Mouse (Mus musculus): ENCODE data around the gene Magi1. TPM values are rescaled to one million over a fixed set of nuclear protein-coding genes. Genes with fewer than 3 reads are reported as not detected.
A peak's percentile ranks its signal among the peaks of the same experiment; 100 is the strongest.

Magi1 gene
- polyA plus RNA-seq, 1 experiment from 2014 or later, result 10.1 TPM

DNA sequence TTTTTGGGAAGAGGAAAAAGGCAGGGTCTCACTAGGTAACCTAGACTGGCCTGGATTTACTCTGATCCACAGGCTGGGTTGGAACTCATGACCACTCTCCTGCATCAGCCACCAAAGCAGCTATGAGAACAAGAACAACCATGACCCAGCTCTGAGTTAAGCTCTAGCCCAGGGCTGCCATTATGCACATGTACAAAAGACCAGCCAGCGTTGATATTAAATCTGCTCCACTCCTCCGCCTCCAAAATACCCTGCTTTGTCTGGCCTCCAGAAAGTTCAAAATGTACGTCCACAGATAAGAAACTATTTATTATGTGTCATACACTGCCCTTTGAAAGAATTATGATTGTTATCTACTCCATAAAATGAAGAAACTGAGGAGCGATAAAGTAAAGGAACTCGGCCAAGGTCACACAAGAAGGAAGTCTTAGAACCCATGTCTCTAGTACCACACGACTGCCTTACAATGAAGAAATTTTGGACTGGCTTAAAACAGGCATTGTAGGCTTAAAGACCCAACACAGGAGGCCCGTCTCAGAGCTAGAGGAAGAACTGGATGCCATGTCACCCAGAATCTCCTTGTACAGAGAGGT lies 223.0 kb downstream of the Magi1 start:
- Histone ChIP-seq H3K4me1 (replicated peaks) (peaks cover 19% of the 10 kb centered on the region; the same call in 1 of the 2 replicates), H3K27me3 (replicated peaks) (no peaks in the 10 kb centered on the region), H3K36me3 (no peaks in the 10 kb centered on the region), H3K4me2 (replicated peaks) (no peak overlapping the region), H3K9ac (no peak overlapping the region), H3K9me3 (no peaks in the 10 kb centered on the region), H3K27ac (peak overlapping the region; percentile 24), H3K4me3 (replicated peaks) (no peak overlapping the region)
- 62% methylated on average over 7 of the region's 7 CpGs for WGBS
- peak; percentile 75 for ATAC-seq

DNA sequence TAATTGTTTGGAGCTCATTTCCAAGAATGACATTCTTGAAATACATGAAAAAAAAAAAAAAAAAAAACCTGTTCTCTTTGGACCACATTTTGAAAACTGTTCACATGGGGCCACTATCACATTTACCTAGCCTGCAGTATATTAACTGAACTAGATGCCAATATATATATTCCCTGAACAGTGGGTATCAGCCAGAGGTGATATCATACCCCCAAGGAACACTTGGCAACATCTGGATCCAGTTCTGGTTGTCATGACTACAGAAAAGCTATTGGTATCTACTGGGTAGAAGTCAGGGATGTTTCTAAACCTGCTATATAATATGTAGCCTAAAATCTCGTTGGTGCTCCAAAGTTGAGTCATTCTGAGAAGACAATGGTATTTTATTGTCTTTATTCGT lies 224.6 kb downstream of the Magi1 start:
- H3K4me3 ChIP-seq (replicated peaks), result no peak overlapping the region
- no peak overlapping the region for H3K9ac ChIP-seq
- H3K27me3 ChIP-seq (replicated peaks), result no peaks in the 10 kb centered on the region
- 0 out of 2 replicates have a peak, but pooled peaks cover 11% of the 10 kb centered on the region for H3K4me1 ChIP-seq (replicated peaks)
- no peaks in the 10 kb centered on the region for H3K9me3 ChIP-seq
- H3K4me2 ChIP-seq (replicated peaks), result no peak overlapping the region
- no peaks in the 10 kb centered on the region for H3K36me3 ChIP-seq
- WGBS, result 84% methylated on average over 2 of the region's 2 CpGs
- no peak for ATAC-seq
- H3K27ac ChIP-seq, result no peak overlapping the region

DNA sequence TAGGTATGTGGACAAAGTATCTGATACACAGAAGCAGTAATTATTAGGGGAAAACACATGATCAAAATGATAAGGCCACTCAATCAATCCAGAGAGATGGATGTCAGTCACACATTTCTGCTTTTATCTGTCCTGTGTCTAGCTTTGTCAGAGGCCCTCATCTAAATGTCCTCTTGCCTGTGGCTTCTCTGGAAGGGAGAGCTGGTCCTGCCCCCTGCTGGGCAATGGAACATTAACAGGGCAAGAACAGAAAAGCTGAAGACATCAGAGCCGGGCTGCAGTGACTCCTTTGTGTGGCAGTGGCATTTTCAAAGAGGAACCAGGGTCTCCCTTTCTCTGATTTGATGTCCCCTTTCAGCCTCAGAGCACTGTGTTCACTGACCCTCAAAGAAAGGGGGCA lies 229.8 kb downstream of the Magi1 start:
- ATAC-seq, result no peak
- H3K27ac ChIP-seq, result no peak overlapping the region
- no peaks in the 10 kb centered on the region for H3K36me3 ChIP-seq
- no peak overlapping the region for H3K4me3 ChIP-seq (replicated peaks)
- H3K9ac ChIP-seq, result no peak overlapping the region
- H3K4me2 ChIP-seq (replicated peaks), result no peak overlapping the region
- H3K4me1 ChIP-seq (replicated peaks), result no peaks in the 10 kb centered on the region
- WGBS, result 37% methylated on average over 1 of the region's 1 CpGs
- no peaks in the 10 kb centered on the region for H3K9me3 ChIP-seq
- no peaks in the 10 kb centered on the region for H3K27me3 ChIP-seq (replicated peaks)

DNA sequence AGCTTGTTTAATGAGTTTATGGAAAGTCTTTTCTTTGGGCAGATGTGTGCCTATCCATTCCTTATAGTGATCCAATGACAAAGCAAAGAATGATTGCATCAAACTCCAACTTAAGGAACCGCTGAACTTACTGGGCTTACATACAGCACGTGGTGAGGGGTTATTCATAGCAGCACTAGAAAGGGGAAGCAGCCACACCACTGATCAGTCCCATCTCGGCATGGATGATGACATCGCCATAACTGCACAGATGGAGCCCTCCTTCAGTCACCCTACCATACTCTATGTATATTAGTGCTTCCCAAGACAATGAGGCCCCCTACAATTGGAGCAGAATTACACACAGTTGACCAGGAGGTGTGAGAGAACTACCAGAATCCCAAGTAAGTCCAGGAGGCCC lies 238.5 kb downstream of the Magi1 start:
- no peaks in the 10 kb centered on the region for H3K27me3 ChIP-seq (replicated peaks)
- H3K27ac ChIP-seq, result no peak overlapping the region
- 83% methylated on average over 4 of the region's 4 CpGs for WGBS
- no peaks in the 10 kb centered on the region for H3K36me3 ChIP-seq
- ATAC-seq, result no peak
- no peak overlapping the region for H3K4me2 ChIP-seq (replicated peaks)
- H3K4me1 ChIP-seq (replicated peaks), result no peaks in the 10 kb centered on the region
- H3K4me3 ChIP-seq (replicated peaks), result no peak overlapping the region
- no peaks in the 10 kb centered on the region for H3K9me3 ChIP-seq
- no peak overlapping the region for H3K9ac ChIP-seq

DNA sequence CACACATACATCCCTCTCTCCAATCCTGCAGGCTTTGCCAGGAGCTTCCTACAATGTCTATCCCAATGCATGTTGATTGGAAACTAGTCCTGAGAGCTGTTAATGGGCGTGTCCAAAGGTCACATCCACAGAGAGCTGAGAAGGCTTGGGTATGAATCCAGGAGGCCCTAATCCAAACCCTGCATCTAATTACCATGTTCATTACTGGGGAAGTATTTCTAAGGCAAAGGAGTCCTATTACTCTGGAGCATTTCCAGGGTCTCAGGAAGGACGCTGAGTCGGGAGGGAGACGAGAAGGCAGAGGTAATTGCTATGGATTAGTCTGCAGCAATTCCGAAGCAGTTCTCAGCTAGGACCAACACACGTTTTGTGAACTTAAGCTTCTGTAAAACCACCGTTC lies 240.3 kb downstream of the Magi1 start:
- Histone ChIP-seq H3K27me3 (replicated peaks) (no peaks in the 10 kb centered on the region), H3K4me3 (replicated peaks) (no peak overlapping the region), H3K27ac (no peak overlapping the region), H3K9ac (no peak overlapping the region), H3K4me1 (replicated peaks) (no peaks in the 10 kb centered on the region), H3K9me3 (no peaks in the 10 kb centered on the region), H3K36me3 (no peaks in the 10 kb centered on the region), H3K4me2 (replicated peaks) (no peak overlapping the region)
- ATAC-seq, result 0 out of 2 replicates have a peak, but pooled peaks have one; percentile 20
- WGBS, result 69% methylated on average over 7 of the region's 7 CpGs

DNA sequence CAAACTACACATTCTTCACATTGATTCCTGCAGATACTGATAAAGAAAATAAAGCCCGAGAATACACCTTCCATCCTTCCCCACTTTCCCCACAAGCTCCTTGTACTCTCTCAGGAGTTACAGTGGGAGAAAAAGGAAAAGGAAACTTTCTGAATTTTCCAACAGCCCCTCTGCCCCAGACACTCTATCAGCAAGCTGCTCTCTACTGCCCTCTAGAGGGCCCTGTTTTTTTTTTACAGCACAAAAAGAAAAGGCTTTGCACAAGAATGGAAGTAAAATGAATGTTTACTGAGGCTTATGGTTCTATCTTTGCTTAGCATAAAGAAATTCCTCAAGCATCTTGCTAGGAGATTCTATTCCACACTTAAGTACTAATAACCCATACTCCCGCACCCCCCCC lies 243.6 kb downstream of the Magi1 start:
- 73% methylated on average over 2 of the region's 2 CpGs for WGBS
- Histone ChIP-seq H3K4me3 (replicated peaks) (no peak overlapping the region), H3K4me1 (replicated peaks) (no peaks in the 10 kb centered on the region), H3K9me3 (no peaks in the 10 kb centered on the region), H3K4me2 (replicated peaks) (no peak overlapping the region), H3K9ac (no peak overlapping the region), H3K36me3 (no peaks in the 10 kb centered on the region), H3K27me3 (replicated peaks) (no peaks in the 10 kb centered on the region), H3K27ac (no peak overlapping the region)
- ATAC-seq, result no peak

DNA sequence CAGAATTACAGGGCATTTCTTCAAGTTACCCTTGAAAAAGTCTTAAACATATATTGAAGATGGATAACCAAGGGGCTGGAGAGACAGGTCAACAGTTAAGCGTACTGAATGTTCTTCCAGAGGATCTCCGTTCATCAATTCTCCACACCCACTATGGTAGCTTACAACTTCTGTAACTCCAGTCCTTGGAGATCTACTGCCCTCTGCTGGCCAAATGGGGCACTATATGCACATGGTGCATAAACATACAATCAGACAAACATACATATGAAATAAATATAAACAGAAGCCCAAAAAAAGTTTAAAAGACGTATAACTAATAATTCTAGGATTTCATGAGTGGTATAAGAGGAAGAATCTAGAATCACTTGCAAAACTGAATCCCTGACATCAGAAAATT lies 244.8 kb downstream of the Magi1 start:
- H3K27ac ChIP-seq, result no peak overlapping the region
- no peak for ATAC-seq
- no peaks in the 10 kb centered on the region for H3K4me1 ChIP-seq (replicated peaks)
- no peaks in the 10 kb centered on the region for H3K27me3 ChIP-seq (replicated peaks)
- no peak overlapping the region for H3K4me3 ChIP-seq (replicated peaks)
- no peak overlapping the region for H3K4me2 ChIP-seq (replicated peaks)
- no peaks in the 10 kb centered on the region for H3K36me3 ChIP-seq
- H3K9ac ChIP-seq, result no peak overlapping the region
- H3K9me3 ChIP-seq, result no peaks in the 10 kb centered on the region
- WGBS, result 93% methylated on average over 3 of the region's 3 CpGs

DNA sequence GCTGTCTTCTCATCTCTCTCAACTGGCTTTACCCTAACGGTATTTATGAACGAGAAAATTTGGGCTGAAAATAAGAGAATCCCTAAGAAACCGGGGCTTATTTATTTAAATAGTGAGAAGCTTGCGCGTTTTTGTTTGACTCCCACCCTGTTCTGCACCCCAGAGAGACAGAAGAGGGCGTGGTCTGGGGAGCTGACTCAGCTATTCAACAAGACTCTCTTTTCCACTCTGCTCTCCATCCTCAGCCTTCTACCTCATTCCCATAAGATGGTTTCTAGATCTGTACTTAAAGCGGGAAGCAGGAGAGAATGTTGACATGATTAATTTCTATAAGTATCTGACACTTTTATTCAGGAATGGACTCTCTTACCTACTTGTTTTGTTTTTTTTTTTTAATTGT lies 247.2 kb downstream of the Magi1 start:
- Histone ChIP-seq H3K9ac (no peak overlapping the region), H3K27me3 (replicated peaks) (no peaks in the 10 kb centered on the region), H3K27ac (no peak overlapping the region), H3K36me3 (no peaks in the 10 kb centered on the region), H3K4me3 (replicated peaks) (no peak overlapping the region), H3K4me1 (replicated peaks) (no peaks in the 10 kb centered on the region), H3K9me3 (no peaks in the 10 kb centered on the region), H3K4me2 (replicated peaks) (no peak overlapping the region)
- 59% methylated on average over 7 of the region's 7 CpGs for WGBS
- ATAC-seq, result no peak

DNA sequence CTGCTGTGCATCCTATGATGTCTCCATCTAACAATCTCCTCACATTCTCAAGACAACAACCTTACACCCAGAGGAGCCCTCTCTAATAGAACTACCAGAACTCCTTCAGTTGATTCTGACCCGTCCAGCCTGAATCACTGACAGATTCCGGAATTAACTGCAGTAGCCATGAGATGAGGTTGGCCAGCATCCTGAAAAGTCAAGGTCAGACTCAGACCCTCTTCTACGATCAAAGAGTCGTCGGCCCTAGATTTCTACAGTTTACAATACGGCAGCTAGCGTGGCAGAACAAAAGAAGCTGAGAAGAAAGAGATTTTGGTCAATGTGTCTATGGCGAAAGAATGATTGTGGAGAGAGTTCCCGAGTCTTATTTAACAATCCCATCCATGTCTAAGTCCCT lies 257.4 kb downstream of the Magi1 start:
- no peaks in the 10 kb centered on the region for H3K27me3 ChIP-seq (replicated peaks)
- no peaks in the 10 kb centered on the region for H3K9me3 ChIP-seq
- WGBS, result 90% methylated on average over 9 of the region's 9 CpGs
- H3K4me2 ChIP-seq (replicated peaks), result no peak overlapping the region
- H3K4me3 ChIP-seq (replicated peaks), result no peak overlapping the region
- H3K27ac ChIP-seq, result no peak overlapping the region
- H3K36me3 ChIP-seq, result no peaks in the 10 kb centered on the region
- H3K9ac ChIP-seq, result no peak overlapping the region
- ATAC-seq, result no peak
- H3K4me1 ChIP-seq (replicated peaks), result no peaks in the 10 kb centered on the region

DNA sequence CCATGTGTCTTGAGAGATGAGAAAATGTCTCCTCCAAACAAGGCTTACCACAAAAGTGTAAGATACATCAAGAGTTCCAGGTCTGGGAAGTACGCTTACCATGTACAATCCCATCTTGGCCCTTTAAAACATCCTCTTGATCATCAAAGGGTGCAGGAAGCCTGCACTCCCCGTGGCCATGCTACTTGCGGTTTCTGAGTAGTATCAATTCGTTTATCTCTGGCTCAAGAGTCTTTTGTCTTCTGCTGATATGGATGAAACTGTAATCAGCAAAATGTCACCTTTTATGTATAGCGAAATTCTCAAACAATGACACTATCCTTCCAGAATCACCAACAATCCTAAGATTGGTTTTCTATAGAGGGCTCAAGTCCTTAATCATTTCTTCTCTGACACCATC lies 261.3 kb downstream of the Magi1 start:
- no peaks in the 10 kb centered on the region for H3K4me1 ChIP-seq (replicated peaks)
- no peaks in the 10 kb centered on the region for H3K36me3 ChIP-seq
- no peaks in the 10 kb centered on the region for H3K9me3 ChIP-seq
- H3K27ac ChIP-seq, result no peak overlapping the region
- ATAC-seq, result no peak
- WGBS, result 75% methylated on average over 5 of the region's 5 CpGs
- no peak overlapping the region for H3K4me3 ChIP-seq (replicated peaks)
- no peaks in the 10 kb centered on the region for H3K27me3 ChIP-seq (replicated peaks)
- H3K4me2 ChIP-seq (replicated peaks), result no peak overlapping the region
- H3K9ac ChIP-seq, result no peak overlapping the region

DNA sequence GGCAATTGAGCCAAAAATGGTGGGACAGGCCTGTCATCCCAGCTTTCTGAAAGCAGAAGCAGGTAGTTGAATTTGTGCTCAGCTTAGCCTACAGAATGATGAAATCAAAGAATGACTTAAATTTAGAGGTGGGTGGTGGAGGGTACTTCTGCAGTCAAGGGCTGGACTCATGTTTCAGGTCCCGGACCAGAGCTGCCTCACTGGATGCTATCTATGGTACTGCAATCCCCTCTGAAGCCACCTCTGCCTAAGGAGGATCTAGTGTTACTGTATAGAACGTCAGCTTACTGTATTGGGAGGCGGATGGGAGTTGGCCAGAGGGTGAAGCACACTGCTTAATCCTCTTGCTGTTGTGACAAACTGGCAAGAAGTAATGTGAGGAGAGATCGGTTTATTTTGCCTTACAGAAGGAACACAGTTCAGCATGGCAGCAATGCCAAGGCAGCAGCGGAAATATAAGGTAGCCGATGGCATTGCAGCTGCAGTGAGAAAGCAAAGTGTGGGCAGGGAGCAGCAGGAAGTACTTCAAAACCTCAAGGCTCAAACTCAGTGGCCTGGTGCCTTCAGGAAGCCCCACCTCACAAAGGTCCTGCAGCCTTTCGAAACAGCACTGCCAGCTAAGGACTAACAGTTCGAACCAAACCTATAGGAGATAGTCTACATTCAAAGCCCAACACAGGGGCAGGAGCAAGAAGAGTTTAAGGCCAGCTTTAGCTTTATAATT lies 262.3 kb downstream of the Magi1 start:
- Histone ChIP-seq H3K27ac (no peak overlapping the region), H3K4me1 (replicated peaks) (no peaks in the 10 kb centered on the region), H3K4me2 (replicated peaks) (no peak overlapping the region), H3K27me3 (replicated peaks) (no peaks in the 10 kb centered on the region), H3K36me3 (no peaks in the 10 kb centered on the region), H3K9me3 (no peaks in the 10 kb centered on the region), H3K9ac (no peak overlapping the region), H3K4me3 (replicated peaks) (no peak overlapping the region)
- no peak for ATAC-seq
- WGBS, result 84% methylated on average over 8 of the region's 8 CpGs

DNA sequence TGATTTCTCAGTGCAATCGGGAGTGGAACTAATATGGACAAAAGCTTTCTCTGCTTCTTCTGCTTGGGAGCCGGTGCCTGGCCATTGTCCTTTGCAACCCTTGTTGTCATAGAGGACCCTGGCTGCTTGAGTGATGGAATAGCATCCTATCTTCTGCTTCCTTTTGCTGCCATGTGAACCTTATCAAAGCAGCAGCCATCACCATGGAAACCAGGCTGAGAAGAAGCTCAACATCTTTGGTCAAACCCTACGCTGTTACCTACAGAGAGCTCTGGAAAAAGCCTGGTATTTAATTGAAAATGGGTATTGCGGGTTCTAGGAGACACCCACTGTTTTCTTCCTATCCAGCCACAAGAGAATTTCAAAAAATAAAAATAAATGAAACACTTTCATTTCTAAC lies 263.2 kb downstream of the Magi1 start:
- no peaks in the 10 kb centered on the region for H3K9me3 ChIP-seq
- no peak overlapping the region for H3K4me2 ChIP-seq (replicated peaks)
- no peak overlapping the region for H3K9ac ChIP-seq
- no peak overlapping the region for H3K4me3 ChIP-seq (replicated peaks)
- ATAC-seq, result no peak
- no peaks in the 10 kb centered on the region for H3K36me3 ChIP-seq
- H3K27me3 ChIP-seq (replicated peaks), result no peaks in the 10 kb centered on the region
- no peaks in the 10 kb centered on the region for H3K4me1 ChIP-seq (replicated peaks)
- no peak overlapping the region for H3K27ac ChIP-seq
- WGBS, result 94% methylated on average over 4 of the region's 4 CpGs

DNA sequence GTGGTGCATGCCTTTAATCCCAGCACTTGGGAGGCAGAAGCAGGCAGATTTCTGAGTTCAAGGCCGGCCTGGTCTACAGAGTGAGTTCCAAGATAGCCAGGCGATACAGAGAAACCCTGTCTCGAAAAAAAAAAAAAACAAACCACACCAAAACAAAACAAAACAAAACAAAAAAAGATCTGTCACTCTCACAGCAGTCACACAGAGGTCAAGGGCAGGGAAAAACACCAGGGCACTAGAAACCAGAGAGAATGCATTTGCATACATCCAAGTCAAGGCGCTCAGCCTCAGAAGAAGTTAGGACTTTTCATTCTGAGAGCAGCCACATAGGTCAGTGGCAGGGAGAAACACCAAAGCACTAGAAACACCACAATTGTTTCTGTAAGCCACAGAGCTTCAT lies 263.8 kb downstream of the Magi1 start:
- Histone ChIP-seq H3K4me2 (replicated peaks) (no peak overlapping the region), H3K9ac (no peak overlapping the region), H3K27ac (no peak overlapping the region), H3K4me1 (replicated peaks) (no peaks in the 10 kb centered on the region), H3K9me3 (no peaks in the 10 kb centered on the region), H3K36me3 (no peaks in the 10 kb centered on the region), H3K4me3 (replicated peaks) (no peak overlapping the region), H3K27me3 (replicated peaks) (no peaks in the 10 kb centered on the region)
- ATAC-seq, result no peak
- 94% methylated on average over 4 of the region's 4 CpGs for WGBS

All from intestine, embryonic 15.5 days (tissue).